Mouse (Mus musculus) testis, adult 2 months (tissue): ENCODE measurements at regions not wholly inside any gene's neighbourhood (a gene's known extent, or its start where the extent isn't known, plus 50 kb on each side); places are given as distances from the start of the nearest gene placed in this dataset.

Experiments
- H3K27ac ChIP-seq: fragments of 200-500 bp; 2 replicates; pipeline ENCODE4 v1.5.1; 2012; ENCODE audit warnings: low read depth, low read length; ENCODE audit not compliant: control insufficient read depth, insufficient read depth
- H3K27me3 ChIP-seq: fragments of 200-500 bp; 2 replicates; pipeline ENCODE4 v1.6.1; 2012; ENCODE audit warnings: mild to moderate bottlenecking, low read length, moderate library complexity; ENCODE audit not compliant: control insufficient read depth, insufficient read depth
- H3K36me3 ChIP-seq: fragments of 200-500 bp; 2 replicates; pipeline ENCODE4 v1.6.1; 2012; ENCODE audit warnings: mild to moderate bottlenecking, low read length; ENCODE audit not compliant: control insufficient read depth, insufficient read depth
- H3K4me1 ChIP-seq: fragments of 200-500 bp; 2 replicates; pipeline ENCODE4 v1.6.1; 2012; ENCODE audit warnings: low read length; ENCODE audit not compliant: control insufficient read depth, insufficient read depth
- H3K4me3 ChIP-seq: fragments of 200-500 bp; 2 replicates; pipeline ENCODE4 v1.5.1; 2012; ENCODE audit warnings: low read depth, mild to moderate bottlenecking, low read length, moderate library complexity, mixed read lengths; ENCODE audit not compliant: control insufficient read depth
- CTCF ChIP-seq: fragments of 200-500 bp; IDR thresholded peaks from 2 replicates; pipeline ENCODE4 v1.5.1; 2012; ENCODE audit warnings: low read depth, mild to moderate bottlenecking, inconsistent platforms, low read length, moderate library complexity; ENCODE audit not compliant: control insufficient read depth, insufficient read depth, insufficient replicate concordance
- POLR2A ChIP-seq: fragments of 200-500 bp; IDR thresholded peaks from 2 replicates; pipeline ENCODE4 v1.6.1; 2012; ENCODE audit warnings: low read depth, mild to moderate bottlenecking, inconsistent platforms, low read length, moderate library complexity; ENCODE audit not compliant: control insufficient read depth

GRCm38 (mm10) chrX:10896193-10896955 is 181.6 kb downstream of the Mid1ip1 start:
- no peak overlapping the region for H3K4me3 ChIP-seq
- no peak overlapping the region for H3K27ac ChIP-seq
- no peaks in the 10 kb centered on the region for H3K36me3 ChIP-seq
- no peaks in the 10 kb centered on the region for H3K4me1 ChIP-seq
- no peaks in the 10 kb centered on the region for H3K27me3 ChIP-seq
- no peak for TF ChIP-seq CTCF
- TF ChIP-seq POLR2A: no peak

DNA sequence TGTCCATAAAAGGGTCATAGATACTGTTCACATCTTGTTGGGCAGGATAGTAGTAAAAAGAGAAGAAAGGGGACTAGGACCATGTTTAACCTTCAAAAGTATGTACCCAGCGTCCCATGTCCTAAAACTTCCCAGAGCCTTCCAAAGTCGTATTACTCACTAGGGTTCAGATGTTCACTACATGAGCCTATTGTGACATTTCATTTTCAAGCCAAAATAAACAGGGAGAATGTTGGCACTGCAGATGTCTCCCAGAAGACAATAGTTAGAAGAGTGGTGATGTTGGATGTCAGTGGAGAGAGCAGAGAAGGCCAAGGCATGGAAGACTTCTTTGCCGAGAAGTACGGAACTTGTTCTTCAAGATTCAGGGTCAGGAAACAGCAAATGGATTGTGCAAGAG is 187.9 kb downstream of the Mid1ip1 start:
- TF ChIP-seq CTCF: no peak
- no peak for TF ChIP-seq POLR2A
- no peaks in the 10 kb centered on the region for H3K4me1 ChIP-seq
- no peak overlapping the region for H3K4me3 ChIP-seq
- no peaks in the 10 kb centered on the region for H3K27me3 ChIP-seq
- H3K27ac ChIP-seq: no peak overlapping the region
- no peaks in the 10 kb centered on the region for H3K36me3 ChIP-seq

GRCm38 (mm10) chrX:10904072-10904471 is 189.3 kb downstream of the Mid1ip1 start:
- no peak overlapping the region for H3K4me3 ChIP-seq
- no peak overlapping the region for H3K27ac ChIP-seq
- H3K36me3 ChIP-seq: no peaks in the 10 kb centered on the region
- H3K4me1 ChIP-seq: no peaks in the 10 kb centered on the region
- TF ChIP-seq CTCF (no peak), POLR2A (no peak)
- no peaks in the 10 kb centered on the region for H3K27me3 ChIP-seq

GRCm38 (mm10) chrX:10904889-10905288 is 190.1 kb downstream of the Mid1ip1 start:
- no peak for TF ChIP-seq POLR2A
- no peak for TF ChIP-seq CTCF
- H3K4me3 ChIP-seq: no peak overlapping the region
- no peaks in the 10 kb centered on the region for H3K36me3 ChIP-seq
- no peaks in the 10 kb centered on the region for H3K4me1 ChIP-seq
- no peaks in the 10 kb centered on the region for H3K27me3 ChIP-seq
- H3K27ac ChIP-seq: no peak overlapping the region

DNA sequence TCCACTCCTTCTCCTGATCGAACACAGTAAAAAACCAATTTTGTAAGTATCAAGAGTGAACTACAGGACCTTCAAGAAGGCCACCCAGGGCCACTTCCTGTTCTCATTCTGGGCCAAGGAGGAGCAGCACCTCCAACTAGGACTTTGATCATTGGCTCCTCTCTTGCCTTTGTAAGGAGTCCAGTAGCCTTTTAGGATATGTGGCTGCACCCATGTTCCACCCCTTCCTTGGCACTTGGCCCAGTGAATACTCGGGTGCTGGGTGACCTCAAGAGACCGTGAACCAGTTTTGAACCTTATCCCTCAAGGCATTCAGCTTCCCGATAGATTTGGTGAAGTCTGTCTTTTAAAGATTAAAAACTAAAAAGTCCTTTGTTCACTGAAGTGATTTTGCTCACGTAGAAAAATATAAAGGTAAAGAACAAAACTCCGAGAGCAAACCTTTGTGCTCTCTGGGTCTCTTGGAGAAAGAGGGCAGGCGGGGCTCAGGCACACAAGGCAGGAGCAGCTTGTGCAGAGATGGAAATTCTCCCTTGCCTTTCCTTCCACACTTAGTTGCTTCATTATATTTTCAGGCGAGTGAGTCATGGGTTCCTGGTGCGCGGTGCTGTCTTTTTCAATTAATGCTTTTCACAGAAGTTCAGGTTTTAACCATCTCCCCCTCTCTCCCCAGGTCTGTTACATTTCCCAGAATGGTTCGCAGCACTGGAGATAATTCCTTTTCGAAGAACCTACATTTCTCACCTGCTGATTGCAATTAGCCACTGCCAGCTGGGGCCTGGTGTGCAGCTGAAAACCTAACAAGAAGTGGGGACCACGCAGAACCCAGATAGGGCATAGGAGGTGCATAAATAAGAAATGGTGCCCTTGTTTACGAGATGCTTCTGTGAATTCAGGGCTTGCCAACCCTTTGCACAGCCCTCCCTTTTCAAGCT is 196.6 kb downstream of the Mid1ip1 start:
- TF ChIP-seq POLR2A: no peak
- TF ChIP-seq CTCF: no peak
- H3K27me3 ChIP-seq: no peaks in the 10 kb centered on the region
- no peaks in the 10 kb centered on the region for H3K36me3 ChIP-seq
- no peak overlapping the region for H3K4me3 ChIP-seq
- H3K27ac ChIP-seq: no peak overlapping the region
- H3K4me1 ChIP-seq: no peaks in the 10 kb centered on the region
